Mouse (Mus musculus): Measurements from ENCODE around the gene Ntrk2.

Gene Ntrk2

GRCm38 (mm10) chr13:58806397-58806892 is at the start of gene Ntrk2:
Gene Ntrk2 (plus strand): TSS chr13:58806569.
- DNase-seq (ENCODE audit: low read depth) = no peak

GRCm38 (mm10) chr13:58761003-58761630 is 45.3 kb upstream of the Ntrk2 start:
- no peak for DNase-seq (ENCODE audit: low read depth)

- no peak for DNase-seq (ENCODE audit: low read depth)
Measured at GRCm38 (mm10) chr13:58768258-58768657, 38.1 kb upstream of the Ntrk2 start.

- DNase-seq (ENCODE audit: low read depth) = no peak
Measured at GRCm38 (mm10) chr13:58769438-58769837, 36.9 kb upstream of the Ntrk2 start.

GRCm38 (mm10) chr13:58779261-58779660 is 27.1 kb upstream of the Ntrk2 start:
- no peak for DNase-seq (ENCODE audit: low read depth)

GRCm38 (mm10) chr13:58786476-58786875 is 19.9 kb upstream of the Ntrk2 start:
- no peak for DNase-seq (ENCODE audit: low read depth)

- no peak for DNase-seq (ENCODE audit: low read depth)
Measured at GRCm38 (mm10) chr13:58790741-58791140, 15.6 kb upstream of the Ntrk2 start.

- DNase-seq (ENCODE audit: low read depth) = no peak
Measured at GRCm38 (mm10) chr13:58797386-58797785, 9.0 kb upstream of the Ntrk2 start.

- no peak for DNase-seq (ENCODE audit: low read depth)
Measured at GRCm38 (mm10) chr13:58801291-58801690, 5.1 kb upstream of the Ntrk2 start.

GRCm38 (mm10) chr13:58803882-58804281 is 2.5 kb upstream of the Ntrk2 start:
- no peak for DNase-seq (ENCODE audit: low read depth)

GRCm38 (mm10) chr13:58805833-58806232 is 536 bp upstream of the Ntrk2 start:
- DNase-seq (ENCODE audit: low read depth) = no peak

GRCm38 (mm10) chr13:58806896-58807628 is 693 bp downstream of the Ntrk2 start:
- no peak for DNase-seq (ENCODE audit: low read depth)

- no peak for DNase-seq (ENCODE audit: low read depth)
Measured at GRCm38 (mm10) chr13:58807629-58808363, 1.4 kb downstream of the Ntrk2 start.

GRCm38 (mm10) chr13:58808381-58808821 is 2.0 kb downstream of the Ntrk2 start:
- DNase-seq (ENCODE audit: low read depth) = no peak

- no peak for DNase-seq (ENCODE audit: low read depth)
Measured at GRCm38 (mm10) chr13:58809930-58810329, 3.6 kb downstream of the Ntrk2 start.

- no peak for DNase-seq (ENCODE audit: low read depth)
Measured at GRCm38 (mm10) chr13:58824752-58825151, 18.4 kb downstream of the Ntrk2 start.

- no peak for DNase-seq (ENCODE audit: low read depth)
Measured at GRCm38 (mm10) chr13:58826356-58827197, 20.2 kb downstream of the Ntrk2 start.

- DNase-seq (ENCODE audit: low read depth) = no peak
Measured at GRCm38 (mm10) chr13:58831999-58832398, 25.6 kb downstream of the Ntrk2 start.

- DNase-seq (ENCODE audit: low read depth) = no peak
Measured at GRCm38 (mm10) chr13:58834726-58835125, 28.4 kb downstream of the Ntrk2 start.

GRCm38 (mm10) chr13:58836891-58837290 is 30.5 kb downstream of the Ntrk2 start:
- DNase-seq (ENCODE audit: low read depth) = no peak

- no peak for DNase-seq (ENCODE audit: low read depth)
Measured at GRCm38 (mm10) chr13:58838110-58838509, 31.7 kb downstream of the Ntrk2 start.

Measured in c-Kit-positive CD71-positive TER-119-negative erythroid progenitor cells, embryonic 14.5 days (primary cell).